Mouse (Mus musculus) heart, postnatal 14 days (tissue): ENCODE data around the gene Tbc1d4. TPM values are rescaled to one million over a fixed set of nuclear protein-coding genes. Genes with fewer than 3 reads are reported as not detected.

Experiments
- DNase-seq, 2 experiments: peaks; one replicate each; pipeline ENCODE4 v3.0.0; 2021 to 2022
- intact Hi-C: fragments of 180-260 bp; cut with DNase I; formaldehyde crosslinking; loops from one replicate; pipeline ENCODE4 v1.15.1; 2025
- total RNA-seq, 2 experiments: library from RNA; stranded (reverse); gene quantifications; 2 replicates each; pipeline ENCODE4 v1.2.3; 2021

Gene Tbc1d4
- total RNA-seq, 2 experiments from 2014 or later: 43.4 to 47.7 TPM

GRCm38 (mm10) chr14:101466521-101466920 lies 142.5 kb downstream of the Tbc1d4 start:
- intact Hi-C loops: no loop called here

DNA sequence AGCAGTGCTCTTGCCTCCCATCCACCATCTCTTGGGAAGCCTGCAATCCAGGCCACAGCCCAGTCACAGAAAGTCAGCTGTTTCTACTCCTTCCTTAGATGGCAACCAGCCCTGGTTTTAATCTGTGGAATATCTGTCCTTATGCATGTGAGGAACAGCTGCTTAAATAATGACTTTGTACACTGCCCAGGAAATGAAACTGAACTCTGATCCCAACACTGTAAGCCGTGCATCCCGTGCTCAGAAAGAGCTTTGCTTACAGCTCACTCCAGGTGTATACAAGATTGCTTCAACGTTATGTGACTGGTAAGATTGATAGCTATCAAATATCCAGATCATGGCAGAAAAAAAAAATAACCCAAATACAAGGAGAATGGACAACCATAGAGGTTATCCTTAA lies 143.1 kb downstream of the Tbc1d4 start:
- DNase-seq: no peak
- intact Hi-C loops: no loop called here

More at GRCm38 (mm10) chr14:101466521-101466920, 142.5 kb downstream of the Tbc1d4 start:
- no peak for DNase-seq

GRCm38 (mm10) chr14:101460768-101461167 lies 148.2 kb downstream of the Tbc1d4 start:
- intact Hi-C loops: loop anchor here (5.0 kb wide), 1 partner anchor 147 kb away; the partner anchor contains the start of gene Tbc1d4
- DNase-seq: peak; percentile 62 to 67

DNA sequence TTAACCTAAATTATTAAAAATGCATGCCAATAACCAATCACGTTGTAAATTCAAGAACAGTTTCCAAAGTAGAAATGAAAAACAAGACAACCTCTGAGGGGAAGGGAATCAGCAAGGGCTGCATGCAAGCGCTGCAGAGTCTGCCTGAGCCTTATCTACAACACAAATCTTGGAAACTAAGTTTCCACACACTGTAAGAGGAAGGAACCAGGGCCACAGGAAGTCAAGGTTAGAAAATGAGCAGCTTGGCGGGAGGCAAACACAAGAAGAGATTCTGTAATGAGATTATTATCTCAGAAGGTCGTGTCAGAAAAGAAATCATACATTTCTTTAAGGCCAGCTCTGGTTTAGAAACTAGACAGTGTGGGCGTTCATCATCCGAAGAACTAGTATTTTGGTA lies 156.1 kb downstream of the Tbc1d4 start:
- intact Hi-C loops: no loop called here
- DNase-seq: no peak

- no peak for DNase-seq
- intact Hi-C loops: no loop called here
These were observed 161.1 kb downstream of the Tbc1d4 start for GRCm38 (mm10) chr14:101447857-101448256.

GRCm38 (mm10) chr14:101445205-101445604 lies 163.8 kb downstream of the Tbc1d4 start:
- intact Hi-C loops: no loop called here
- no peak for DNase-seq

DNA sequence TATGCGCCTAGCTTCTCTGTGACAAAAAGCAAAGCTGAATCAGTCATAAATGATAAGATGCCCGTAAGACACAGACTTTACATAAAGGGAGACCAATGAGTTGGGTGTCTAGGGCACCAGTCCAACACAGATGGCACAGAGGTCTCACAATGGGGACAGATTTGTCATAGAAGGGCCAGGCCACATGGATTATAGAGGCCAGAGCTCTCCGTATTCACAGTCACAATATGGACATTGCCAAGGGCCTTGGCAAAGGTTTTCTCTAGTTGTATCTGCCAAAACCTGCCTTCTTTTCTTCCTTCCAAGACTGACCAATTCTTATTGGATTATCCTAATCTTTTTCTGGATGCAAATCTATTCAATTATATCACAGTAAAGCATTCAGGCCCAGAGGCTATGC lies 171.1 kb downstream of the Tbc1d4 start:
- DNase-seq: no peak
- intact Hi-C loops: no loop called here

- no peak for DNase-seq
- intact Hi-C loops: no loop called here
These were observed 178.5 kb downstream of the Tbc1d4 start for GRCm38 (mm10) chr14:101430536-101430935.

DNA sequence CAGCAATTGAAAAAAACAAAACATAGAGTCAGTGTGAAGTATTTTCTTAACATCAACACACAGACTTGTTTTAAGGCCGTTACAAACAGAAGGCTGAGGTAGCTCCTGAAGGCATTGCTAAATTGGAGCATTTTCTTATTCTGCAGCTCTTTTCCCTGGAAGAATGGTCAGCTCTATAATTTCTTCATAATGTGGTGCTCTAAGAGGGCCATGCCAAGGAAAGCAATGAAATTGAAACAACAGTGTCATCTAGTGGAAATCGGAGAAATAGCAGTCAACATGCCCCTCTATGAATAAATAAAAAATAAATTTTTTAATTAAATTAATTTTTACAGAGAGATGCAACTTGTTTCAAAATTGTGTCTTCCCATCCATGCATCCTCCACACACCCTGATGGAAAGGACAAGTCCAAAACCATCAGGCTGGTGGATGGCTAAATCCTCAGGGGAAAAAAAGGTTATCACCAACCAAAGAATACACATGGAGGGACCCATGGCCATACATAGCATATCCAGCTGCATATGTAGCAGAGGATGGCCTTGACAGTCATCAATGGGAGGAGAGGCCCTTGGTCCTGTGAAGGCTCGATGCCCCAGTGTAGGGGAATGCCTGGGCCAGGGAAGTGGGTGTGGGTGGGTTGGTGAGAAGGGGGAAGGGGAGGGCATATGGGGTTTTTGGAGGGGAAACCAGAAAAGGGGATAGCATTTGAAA lies 180.0 kb downstream of the Tbc1d4 start:
- DNase-seq: peak in 1 of 2 experiments; percentile 10
- intact Hi-C loops: loop anchor here (5.0 to 10.0 kb wide), 2 partner anchors 1414 to 1497 kb away; no protein-coding TSS in a partner anchor

DNA sequence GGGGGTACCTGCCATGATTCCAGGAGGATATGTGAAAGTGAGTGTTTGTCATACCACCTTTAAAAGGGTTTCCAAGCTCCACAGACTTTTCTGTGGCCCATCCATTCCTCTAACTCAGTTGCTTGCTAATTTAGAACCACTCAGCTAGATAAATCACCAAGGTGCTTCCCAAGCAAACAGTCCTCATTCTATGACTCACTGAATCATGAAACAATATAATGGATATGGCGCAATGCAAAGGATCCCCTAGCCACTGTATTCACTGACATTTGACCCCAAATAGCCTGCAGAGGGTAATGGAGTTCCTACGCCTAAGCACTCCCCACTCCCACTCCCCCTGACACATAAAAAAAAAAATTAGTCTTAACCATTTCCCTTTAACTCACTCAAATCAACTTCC lies 191.3 kb downstream of the Tbc1d4 start:
- intact Hi-C loops: no loop called here
- DNase-seq: no peak

Other genes starting within 250 kb of the Tbc1d4 start
- gene Commd6, start 31.5 kb upstream of the Tbc1d4 start, total RNA-seq: 10 to 100 TPM; 26.0 to 29.4 TPM
- gene Uchl3, start 44.8 kb upstream of the Tbc1d4 start, total RNA-seq: 10 to 100 TPM; 23.6 to 26.7 TPM
- gene Gm9922, start 120.6 kb upstream of the Tbc1d4 start, total RNA-seq: 1 to 10 TPM; 1.2 to 1.3 TPM
- 100 to 1,000 TPM; 375 to 378 TPM for gene Lmo7, start 120.8 kb upstream of the Tbc1d4 start, total RNA-seq